Mouse (Mus musculus) cerebellum, adult 11-12 months (tissue): ENCODE data around the gene Lpar1.
"Not testable (repeated sequence)": the region's sequence is repeated elsewhere in the genome, so short reads cannot be mapped to it uniquely, and the experiment has no call there.

Experiments
- DNase-seq: peaks from one replicate; pipeline ENCODE4 v3.0.0; 2022

Lpar1 gene

DNA sequence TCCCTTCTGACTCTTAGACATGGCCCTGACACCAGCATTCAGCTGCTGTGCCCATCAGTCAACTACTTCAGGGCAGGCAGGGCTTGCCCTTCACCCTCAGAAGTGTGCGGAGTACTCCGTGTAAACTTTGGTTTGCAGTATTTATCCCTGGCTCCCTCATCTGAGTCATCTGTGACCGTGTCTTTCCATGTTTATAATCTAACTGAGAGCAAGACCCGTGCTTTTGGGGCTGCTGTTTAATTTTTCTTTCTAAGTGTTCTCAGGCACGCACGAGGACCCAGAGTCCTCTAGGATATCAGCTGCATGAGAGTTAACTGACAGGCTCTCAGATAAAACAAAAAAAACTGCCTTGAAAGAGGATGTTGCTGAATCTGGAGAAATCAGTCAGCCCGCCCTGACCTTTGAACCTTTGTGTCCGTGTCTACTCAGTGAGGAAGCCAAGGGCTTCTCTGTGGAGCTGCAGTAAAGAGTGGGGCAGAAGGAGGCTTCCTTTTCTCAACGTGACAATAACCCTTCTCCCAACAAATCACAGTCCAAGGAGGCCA lies 7.7 kb downstream of the Lpar1 start:
- no peak for DNase-seq

DNA sequence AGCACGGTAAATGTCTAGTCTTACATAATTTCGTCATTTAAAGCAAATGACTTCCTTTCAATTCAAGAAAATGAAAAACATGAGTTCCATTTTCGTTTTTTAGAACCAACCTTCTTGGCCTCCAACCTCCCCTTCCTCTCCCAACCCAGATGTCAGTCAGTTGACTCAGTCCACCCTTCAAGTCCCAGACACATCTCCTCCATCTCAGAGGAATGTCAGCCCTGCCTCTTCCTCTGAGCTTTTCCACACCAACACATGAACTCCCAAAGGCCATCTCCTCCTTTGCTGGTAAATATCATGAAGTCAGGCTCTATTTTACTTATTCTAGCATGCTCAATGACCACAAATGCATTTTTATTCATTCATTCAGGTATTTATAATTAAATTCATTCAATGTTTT lies 10.5 kb downstream of the Lpar1 start:
- DNase-seq, result no peak

DNA sequence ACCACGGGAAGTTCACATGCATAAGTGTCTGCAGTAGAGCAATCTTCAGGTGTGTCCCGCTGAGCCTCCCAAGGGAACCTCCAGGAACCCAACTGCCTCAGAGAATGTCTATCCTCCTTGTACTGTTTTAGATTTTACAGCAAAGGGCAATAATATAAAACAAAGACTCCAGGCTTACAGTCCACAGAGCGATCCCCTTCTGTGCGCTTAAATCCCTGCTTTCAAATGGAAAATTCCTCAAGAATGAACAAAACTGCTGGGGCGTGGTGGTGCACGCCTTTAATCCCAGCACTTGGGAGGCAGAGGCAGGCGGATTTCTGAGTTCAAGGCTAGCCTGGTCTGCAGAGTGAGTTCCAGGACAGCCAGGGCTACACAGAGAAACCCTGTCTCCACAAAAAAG lies 11.0 kb downstream of the Lpar1 start:
- not testable (repeated sequence) for DNase-seq

DNA sequence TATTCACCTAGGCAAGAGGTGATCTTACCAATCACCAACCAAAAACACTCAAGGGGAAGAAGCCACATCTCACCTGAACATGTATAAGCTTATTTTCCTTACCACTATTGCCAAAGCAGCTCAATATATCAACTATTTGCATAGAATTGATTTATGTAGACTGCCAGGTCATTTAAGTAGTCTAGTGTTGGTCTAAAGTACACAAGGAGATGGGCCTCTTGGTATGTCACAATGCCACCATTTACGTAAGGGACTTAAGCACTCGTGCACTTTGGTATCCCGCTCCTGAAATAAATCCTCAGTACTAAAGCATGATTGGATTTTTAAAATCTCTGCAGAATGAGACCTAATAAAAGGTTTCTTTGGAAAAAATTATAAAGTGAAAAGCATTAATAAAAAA lies 12.9 kb downstream of the Lpar1 start:
- DNase-seq, result no peak

DNA sequence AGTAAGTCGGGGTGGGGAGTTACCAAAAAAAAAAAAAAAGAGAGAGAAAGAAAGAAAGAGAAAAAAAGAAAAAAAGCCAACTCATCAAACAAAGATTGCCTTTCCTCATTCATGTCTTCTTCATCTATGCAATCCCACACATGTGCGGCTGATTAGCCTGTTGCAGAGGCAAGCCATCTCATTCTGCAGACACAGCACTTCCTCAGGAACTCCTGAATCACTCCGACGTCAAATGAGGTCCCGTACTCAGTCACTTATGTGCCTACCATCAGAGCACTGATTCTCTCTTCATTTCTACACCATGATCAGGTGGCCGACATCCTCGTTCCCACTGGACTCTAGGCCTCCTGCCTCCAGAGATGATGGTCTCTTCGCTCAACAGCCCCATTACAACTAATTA lies 13.3 kb downstream of the Lpar1 start:
- DNase-seq, result no peak

DNA sequence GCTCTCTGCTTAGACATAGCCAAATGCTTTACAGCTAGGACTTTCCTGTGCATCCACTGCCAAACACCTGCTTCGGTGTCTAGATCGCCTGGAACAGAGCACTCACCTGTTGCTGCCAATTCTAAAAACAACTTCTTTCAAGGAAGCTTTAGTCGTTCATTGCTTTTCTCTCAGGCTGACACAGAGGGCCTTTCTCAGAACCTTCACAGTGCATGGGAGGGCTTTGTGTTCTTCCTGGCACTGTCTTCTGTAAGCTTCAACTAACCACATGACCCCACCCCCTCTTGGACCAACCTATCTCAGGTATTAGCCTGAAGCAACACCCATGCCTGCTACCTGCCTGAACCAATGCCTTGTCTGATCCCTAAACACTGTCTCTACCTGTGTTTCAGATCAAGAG lies 15.0 kb downstream of the Lpar1 start:
- no peak for DNase-seq

DNA sequence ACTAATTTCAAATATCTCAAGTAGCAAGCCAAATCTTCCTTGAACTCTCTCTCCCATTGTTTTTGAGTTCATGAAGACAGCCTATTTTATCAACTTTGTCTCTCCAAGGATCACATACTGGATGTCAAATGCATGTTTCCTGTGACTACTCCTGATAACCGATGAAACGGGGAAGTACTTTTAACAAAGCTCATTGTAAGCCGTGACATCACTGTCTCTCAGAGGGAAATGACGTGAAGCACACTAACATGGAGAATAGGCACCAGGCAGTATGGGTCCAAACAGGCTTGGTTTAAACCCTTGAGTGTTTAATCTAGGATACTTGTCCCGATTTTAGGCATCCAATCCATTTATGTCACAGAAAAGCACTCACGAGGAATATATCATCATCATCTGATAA lies 17.9 kb downstream of the Lpar1 start:
- DNase-seq, result no peak

DNA sequence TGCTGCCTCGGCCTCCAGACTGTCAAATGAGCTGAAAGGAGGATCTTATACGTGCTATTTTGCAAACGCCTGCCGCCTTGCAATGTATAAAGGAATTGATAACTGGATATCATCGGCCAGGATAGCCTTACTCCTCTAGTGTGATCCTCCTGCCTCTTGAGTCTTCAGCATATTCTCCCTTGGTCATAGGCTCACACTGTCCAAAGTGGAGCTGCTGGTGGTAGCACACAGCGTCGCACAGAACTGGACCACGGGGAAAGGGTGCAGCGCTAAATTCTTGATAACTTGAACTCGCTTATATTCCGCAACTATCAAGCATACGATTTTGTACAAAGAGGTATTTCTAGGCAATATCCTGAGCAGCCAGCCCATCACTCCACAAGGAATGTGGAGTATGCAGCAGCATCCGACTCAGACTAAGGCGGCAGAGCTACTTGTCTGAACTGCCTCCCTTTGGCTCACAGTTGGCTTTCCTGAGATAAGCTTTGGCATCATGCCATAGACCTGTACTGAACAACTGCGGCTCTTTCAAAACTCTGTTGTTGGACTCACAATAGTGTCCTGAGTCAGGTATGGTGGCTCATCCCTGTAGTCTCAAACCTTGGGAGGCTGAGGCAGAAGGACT lies 18.9 kb downstream of the Lpar1 start:
- no peak for DNase-seq

DNA sequence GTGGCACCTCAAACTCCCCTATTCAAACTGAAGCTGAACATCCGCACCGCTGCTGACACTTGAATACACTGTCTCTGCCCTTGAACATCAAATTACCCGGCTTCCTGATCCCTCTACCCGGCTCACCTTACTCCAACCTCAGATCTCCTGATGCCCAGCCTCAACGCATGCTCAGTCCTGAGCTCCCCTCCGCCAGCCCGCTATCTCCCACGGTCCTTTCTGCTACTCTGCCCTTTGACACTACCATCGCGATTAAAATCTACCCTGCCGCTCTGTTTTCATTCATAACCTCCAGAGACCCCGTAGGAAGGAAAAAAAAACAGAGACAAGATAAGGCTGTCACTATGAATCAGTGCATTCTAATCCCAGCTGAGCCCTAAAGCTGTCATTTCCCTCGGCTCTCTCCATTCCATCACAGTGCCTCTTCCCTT lies 19.5 kb downstream of the Lpar1 start:
- DNase-seq, result no peak

DNA sequence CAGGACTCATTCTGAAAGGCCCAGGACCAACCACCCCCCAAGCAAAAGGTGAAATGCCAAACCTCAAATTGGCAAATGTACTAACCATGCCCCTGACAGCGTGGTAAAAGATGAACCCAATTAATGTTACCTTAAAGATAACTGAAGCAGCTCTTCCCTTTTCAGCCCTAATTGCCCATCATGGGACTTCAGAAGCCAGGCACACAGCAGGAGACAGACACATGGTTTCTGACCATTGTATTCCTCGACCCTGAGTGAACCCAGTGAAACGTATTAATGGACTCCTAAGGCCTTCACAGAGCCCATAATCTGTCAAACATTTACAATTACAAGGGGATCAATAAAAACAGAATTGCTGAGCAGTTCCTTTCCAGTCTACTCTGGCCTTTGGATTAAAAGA lies 20.2 kb downstream of the Lpar1 start:
- DNase-seq, result no peak

DNA sequence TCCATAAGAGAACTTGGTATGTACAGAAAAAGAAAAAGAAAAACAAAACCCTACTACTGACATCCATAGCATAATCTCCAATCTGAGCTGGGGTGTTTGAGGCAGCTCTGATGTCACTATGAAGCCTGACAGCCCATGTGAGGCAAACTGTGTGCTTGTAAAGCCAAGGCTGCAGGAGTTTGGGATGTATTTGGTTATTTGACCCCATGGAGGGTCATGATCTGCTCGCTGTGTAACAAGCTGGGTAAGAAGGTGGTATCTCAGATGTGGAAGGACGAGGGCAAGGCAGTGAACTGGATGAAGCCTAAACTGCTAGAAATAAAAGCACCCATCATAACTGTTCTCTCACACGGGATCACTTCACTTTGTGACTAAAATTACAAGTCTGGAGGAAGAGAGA lies 21.4 kb downstream of the Lpar1 start:
- no peak for DNase-seq

DNA sequence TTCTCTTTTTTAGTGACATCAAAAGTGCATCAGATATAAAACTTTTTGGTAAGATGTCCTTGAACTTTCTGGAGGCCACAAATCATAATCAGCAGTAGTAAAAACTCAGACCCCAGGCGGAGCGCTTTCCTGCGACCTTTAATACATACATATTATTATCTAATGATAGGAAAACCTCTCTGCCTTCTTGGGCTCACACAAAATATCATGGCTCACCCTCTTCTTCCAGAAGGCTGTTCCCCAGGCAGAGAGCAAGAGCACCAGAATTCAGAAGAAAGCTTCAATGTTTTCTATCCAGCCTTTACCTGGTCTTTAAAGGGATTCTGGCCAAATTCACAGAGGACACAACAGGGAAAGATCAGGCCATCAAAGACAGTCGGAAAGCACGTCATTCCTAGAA lies 23.0 kb downstream of the Lpar1 start:
- DNase-seq, result no peak

DNA sequence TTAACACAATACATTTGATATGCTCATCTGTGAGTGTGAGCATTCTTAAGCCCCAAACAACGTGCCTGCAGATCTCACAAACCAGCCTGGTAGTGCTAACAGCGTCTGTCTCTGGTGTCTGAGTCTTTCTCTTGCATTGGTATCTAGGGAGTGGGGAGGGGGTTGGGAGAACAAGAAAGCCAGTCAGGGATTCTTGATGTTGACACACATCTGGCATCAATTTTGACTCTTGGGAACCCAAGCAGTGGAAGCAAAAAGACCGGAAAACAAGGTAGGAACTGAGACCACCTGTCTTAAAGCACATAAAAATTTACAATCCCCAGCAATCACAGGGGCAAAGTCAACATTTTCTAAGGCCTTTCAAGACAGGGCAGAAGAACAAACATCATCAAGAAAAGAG lies 23.4 kb downstream of the Lpar1 start:
- no peak for DNase-seq

DNA sequence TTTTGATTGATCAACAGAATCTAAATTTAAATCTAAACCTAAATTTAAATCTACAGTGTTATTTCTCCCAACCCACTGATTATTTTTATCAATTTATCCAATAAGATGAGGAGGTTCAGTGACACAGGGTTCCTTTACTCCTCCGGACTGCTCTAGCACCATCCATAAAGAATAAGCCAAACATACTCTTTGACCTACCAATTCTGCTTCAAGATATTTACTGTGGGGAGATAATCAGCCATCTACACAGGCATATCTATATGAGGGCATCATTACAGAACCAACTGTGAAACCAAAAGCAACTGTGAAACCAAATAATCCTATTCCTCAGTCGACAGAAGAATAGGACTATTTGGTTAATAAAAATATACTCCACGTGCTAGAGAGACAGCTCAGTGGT lies 25.8 kb downstream of the Lpar1 start:
- no peak for DNase-seq

DNA sequence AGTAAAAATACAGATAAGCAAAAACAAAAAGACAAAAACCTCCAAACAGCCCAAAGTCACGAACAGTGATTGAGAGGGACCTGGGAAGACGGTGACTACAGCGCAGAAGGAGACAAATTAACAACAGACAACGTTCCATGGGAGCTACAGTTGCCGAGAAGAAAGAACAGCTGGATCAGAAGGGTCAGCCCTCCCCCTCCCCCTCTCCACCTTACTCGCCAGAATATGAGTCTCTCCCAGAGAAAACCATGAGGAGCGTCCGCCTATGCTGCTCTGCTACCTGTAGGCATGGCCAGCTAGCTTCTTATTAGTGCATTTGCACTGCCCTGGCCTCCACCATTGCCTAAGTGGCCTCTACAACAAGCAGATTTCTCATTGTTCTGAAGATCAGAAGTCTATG lies 32.6 kb downstream of the Lpar1 start:
- no peak for DNase-seq

DNA sequence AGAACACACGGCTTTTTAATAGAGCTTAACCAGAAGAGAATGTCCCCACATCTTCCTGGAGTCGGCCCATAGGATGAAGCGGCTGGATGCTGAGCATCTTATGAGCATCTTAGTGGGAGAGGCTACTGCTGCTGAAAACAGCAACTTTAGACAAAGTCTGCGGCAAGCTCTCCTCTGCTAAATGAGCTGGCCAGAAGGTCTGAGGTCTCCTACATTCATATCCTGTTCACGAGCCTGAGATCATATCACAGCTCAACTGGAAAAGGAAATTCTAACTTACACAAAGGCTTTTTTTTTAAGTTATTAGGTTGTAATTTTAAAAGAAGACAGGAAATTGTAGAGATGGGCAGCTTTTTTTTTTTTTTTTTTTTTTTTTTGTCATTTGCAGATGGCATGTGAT lies 33.2 kb downstream of the Lpar1 start:
- no peak for DNase-seq

DNA sequence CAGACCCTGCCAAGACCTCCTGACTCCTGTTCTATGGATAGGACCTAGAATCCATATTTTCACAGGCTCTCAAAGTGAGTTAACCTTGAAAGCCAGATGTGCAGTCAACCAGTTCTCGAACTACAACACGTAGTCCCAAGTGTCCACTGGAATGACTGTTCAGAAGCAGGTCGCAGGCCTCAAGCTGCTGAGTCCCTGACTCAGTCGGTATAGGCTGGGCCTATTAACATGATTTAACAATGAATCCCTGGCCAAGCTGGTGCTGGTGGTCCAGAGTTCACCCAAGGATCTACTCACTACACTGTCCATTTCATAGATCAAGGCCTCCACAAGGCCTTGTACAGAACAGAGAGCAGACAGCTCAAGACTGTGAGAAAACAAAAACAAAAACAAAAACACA lies 33.8 kb downstream of the Lpar1 start:
- DNase-seq, result no peak

DNA sequence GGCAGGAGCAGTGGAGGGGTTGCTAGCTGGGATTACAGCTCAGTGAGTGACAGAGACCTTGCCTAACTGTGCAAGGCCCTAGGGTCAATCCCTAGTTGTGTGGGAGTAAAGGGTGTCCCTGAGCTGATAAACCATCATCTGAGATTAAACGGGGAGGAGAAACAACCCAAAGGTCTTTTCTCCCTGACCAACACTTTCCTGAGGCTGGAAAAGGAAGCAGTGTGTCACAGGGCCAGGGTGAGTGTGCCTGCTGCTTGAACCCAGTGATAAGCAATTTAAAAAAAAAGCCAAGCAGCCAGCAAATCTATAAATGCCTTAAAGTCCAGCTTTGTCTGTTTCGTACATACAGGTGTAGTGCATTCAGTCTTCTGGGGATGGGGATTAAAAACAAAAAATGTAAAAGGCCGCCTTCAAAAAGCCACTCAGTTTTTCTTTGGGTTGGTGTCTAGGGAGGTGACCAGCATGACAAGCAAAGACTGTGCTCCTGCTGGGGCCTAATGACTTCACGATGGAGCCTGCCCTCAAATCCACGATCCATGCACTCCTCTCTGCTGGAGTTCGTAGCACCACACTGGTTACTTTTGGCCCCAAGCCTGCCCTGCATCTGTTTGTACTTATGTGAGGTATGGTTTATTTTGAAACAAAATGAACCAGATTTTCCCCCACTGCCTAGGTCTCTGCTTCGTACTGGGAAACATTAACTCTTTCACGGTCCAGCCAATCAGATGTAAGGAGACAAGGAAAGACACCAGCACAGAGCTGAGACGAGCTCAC lies 35.3 kb downstream of the Lpar1 start:
- DNase-seq, result peak; percentile 5

DNA sequence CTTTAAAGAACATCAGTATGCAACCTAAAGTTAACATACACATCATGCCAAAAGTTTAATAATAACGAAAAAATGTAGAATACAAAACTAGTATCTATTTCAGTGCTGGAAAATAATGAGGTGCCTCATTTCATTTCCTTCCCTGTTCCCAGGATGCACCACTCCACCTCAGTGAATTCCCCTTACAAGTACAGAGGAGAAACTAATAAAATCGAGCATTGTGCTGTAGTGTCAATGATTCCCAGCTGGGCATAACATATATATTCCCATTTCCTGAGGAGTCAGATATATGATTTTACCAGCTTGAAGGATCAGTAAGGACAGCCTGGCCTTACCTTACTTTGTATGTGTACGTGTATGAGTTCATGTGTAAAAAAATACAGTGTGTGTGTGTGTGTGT lies 36.9 kb downstream of the Lpar1 start:
- no peak for DNase-seq

DNA sequence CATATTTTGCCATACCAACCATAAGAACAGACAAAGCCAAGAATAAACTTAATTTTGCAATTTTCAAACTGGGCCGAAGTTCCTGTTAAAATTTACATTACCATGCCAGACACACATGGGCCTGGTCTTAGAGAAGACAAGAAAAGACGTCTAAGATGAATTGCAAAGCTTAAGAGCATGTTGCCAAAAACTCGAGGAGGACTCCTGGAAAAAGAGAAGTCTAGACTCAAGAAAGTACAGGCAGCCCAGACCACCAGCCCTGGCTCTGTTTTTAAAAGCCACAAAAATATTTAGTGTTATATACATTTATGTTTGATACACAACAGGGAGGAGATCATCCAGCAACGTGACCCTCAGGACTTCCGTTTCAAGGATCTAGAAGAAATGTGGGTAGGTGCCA lies 37.5 kb downstream of the Lpar1 start:
- no peak for DNase-seq

DNA sequence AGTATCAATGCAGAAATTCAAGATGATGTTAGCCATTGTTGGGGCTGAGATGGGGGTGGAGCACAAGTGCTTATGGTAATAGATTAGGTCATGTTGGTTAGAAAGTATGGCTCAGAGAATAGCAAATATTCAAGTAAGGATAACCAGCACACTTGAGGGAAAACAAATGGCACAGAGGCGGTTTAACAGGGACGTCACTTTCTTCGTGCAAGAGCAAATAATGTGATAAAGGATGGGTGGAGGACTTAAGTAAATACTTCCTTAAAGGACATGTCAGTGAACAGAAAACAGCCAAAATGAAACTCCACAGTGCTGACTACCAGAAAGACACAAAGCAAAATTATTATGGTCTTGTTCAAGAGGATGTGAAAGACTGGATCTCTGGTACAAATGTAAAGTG lies 42.1 kb downstream of the Lpar1 start:
- DNase-seq, result no peak

DNA sequence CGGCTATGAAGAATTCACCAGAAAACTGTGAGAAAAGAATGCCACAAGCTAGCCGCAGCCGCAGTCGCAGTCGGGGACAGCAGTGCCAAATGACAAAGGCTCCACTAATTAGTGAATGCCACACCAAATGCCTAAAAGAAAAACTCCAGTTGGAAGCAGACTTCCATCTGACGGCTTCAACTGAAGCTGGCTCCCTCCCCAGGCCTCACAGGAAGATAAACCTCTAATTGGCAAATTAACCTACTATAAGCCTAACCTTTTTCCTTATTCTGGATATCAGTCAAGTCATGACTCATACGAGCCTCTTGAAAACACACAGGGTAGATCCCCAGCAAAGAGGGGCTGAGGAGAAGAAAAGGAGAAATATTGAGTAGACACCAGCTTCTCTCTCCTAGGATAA lies 44.9 kb downstream of the Lpar1 start:
- no peak for DNase-seq

DNA sequence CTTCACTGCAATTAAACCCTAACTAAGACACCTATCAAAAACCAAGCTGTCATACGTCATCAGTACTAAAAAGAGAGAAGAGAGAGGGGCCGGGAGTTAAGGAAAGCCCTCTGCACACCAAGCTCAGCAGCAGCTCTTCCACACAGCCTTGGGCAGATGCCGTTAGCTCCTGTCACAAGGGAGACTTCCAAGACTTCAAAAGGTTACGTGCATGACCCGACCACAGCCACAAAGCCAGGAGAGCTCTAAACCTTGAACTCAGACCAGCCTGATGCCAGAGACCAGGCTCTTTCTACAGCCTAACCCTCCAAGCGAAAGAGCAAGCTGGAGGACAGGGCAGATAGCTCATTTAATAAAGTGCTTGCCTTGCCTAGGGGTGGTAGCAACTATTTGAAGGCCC lies 46.2 kb downstream of the Lpar1 start:
- no peak for DNase-seq
